Mouse (Mus musculus) hindbrain, embryonic 13.5 days (tissue): ENCODE data around the gene Bptf. TPM values are rescaled to one million over a fixed set of nuclear protein-coding genes. Genes with fewer than 3 reads are reported as not detected.
"Not testable (repeated sequence)": the region's sequence is repeated elsewhere in the genome, so short reads cannot be mapped to it uniquely, and the experiment has no call there.

Experiments
- ATAC-seq: fragments of 200-750 bp; cut with Nextera tagmentation; 2 replicates; pipeline ENCODE4 v1.8.0; 2017; ENCODE audit warnings: moderate TSS enrichment; ENCODE audit not compliant: low FRiP score
- H3K27ac ChIP-seq: fragments of 300-500 bp; sonication (generic); 2 replicates; pipeline ENCODE4 v1.5.1; 2015; ENCODE audit warnings: inconsistent platforms, mild to moderate bottlenecking, moderate library complexity
- H3K27me3 ChIP-seq: fragments of 300-500 bp; sonication (generic); 2 replicates; pipeline ENCODE4 v1.6.1; 2015; ENCODE audit warnings: mild to moderate bottlenecking, inconsistent platforms
- H3K36me3 ChIP-seq: fragments of 300-500 bp; sonication (generic); 2 replicates; pipeline ENCODE4 v1.6.1; 2015; ENCODE audit warnings: mild to moderate bottlenecking, inconsistent platforms
- H3K4me1 ChIP-seq: fragments of 300-500 bp; sonication (generic); replicated peaks from 2 replicates; pipeline ENCODE4 v1.6.1; 2015; ENCODE audit warnings: inconsistent platforms
- H3K4me2 ChIP-seq: fragments of 300-500 bp; sonication (generic); 2 replicates; pipeline ENCODE4 v1.6.1; 2015; ENCODE audit warnings: inconsistent platforms, mild to moderate bottlenecking, moderate library complexity
- H3K4me3 ChIP-seq: fragments of 300-500 bp; sonication (generic); 2 replicates; pipeline ENCODE4 v1.5.1; 2015; ENCODE audit warnings: mild to moderate bottlenecking, inconsistent platforms
- H3K9ac ChIP-seq: fragments of 300-500 bp; sonication (generic); 2 replicates; pipeline ENCODE4 v1.6.1; 2015; ENCODE audit warnings: mild to moderate bottlenecking, inconsistent platforms
- H3K9me3 ChIP-seq: fragments of 300-500 bp; sonication (generic); 2 replicates; pipeline ENCODE4 v1.6.1; 2016; ENCODE audit warnings: inconsistent platforms
- WGBS: fragments of 180-500 bp; shearing (Covaris S2); methylation state at CpG from one replicate; pipeline ENCODE4 v1.1.7; 2015; 5-methylcytosine and 5-hydroxymethylcytosine counted together
- polyA plus RNA-seq: library from polyadenylated mRNA; unstranded; fragments of >200 nt; fragmentation: Nextera tagmentation; extraction: Ambion mirVana; gene quantifications from 2 replicates; pipeline ENCODE4 v1.2.1, GENCODE M21; 2015

Bptf gene
- polyA plus RNA-seq, 1 experiment from 2014 or later: 34.0 TPM

- Histone ChIP-seq H3K4me2 (peak overlapping the region; percentile 60), H3K4me3 (peak overlapping the region; percentile 61), H3K36me3 (no peaks in the 10 kb centered on the region), H3K27me3 (no peaks in the 10 kb centered on the region), H3K9me3 (no peaks in the 10 kb centered on the region), H3K27ac (peak overlapping the region; percentile 94), H3K9ac (peak overlapping the region; percentile 82), H3K4me1 (peaks cover 9% of the 10 kb centered on the region)
- 42% methylated on average over 18 of the region's 18 CpGs for WGBS
- ATAC-seq: no peak
Observed at GRCm38 (mm10) chr11:107011669-107012323, 120.1 kb downstream of the Bptf start.

- Histone ChIP-seq H3K36me3 (no peaks in the 10 kb centered on the region), H3K27me3 (no peaks in the 10 kb centered on the region), H3K27ac (no peak overlapping the region), H3K4me3 (no peak overlapping the region), H3K9me3 (no peaks in the 10 kb centered on the region), H3K4me1 (peaks cover 9% of the 10 kb centered on the region), H3K9ac (peak overlapping the region; percentile 82; the same call in 1 of the 2 replicates), H3K4me2 (no peak overlapping the region)
- WGBS: 76% methylated on average over 7 of the region's 7 CpGs
- ATAC-seq: no peak
Observed at GRCm38 (mm10) chr11:107011171-107011570, 120.8 kb downstream of the Bptf start.

GRCm38 (mm10) chr11:107010447-107010846 lies 121.5 kb downstream of the Bptf start:
- H3K4me2 ChIP-seq: no peak overlapping the region
- H3K27ac ChIP-seq: no peak overlapping the region
- H3K27me3 ChIP-seq: no peaks in the 10 kb centered on the region
- WGBS: 94% methylated on average over 3 of the region's 3 CpGs
- peaks cover 9% of the 10 kb centered on the region for H3K4me1 ChIP-seq
- no peak overlapping the region for H3K9ac ChIP-seq
- H3K9me3 ChIP-seq: no peaks in the 10 kb centered on the region
- H3K4me3 ChIP-seq: no peak overlapping the region
- no peak for ATAC-seq
- H3K36me3 ChIP-seq: no peaks in the 10 kb centered on the region

- H3K9ac ChIP-seq: no peak overlapping the region
- H3K4me3 ChIP-seq: no peak overlapping the region
- no peak for ATAC-seq
- H3K27ac ChIP-seq: no peak overlapping the region
- no peaks in the 10 kb centered on the region for H3K9me3 ChIP-seq
- 91% methylated on average over 1 of the region's 1 CpGs for WGBS
- no peaks in the 10 kb centered on the region for H3K36me3 ChIP-seq
- no peak overlapping the region for H3K4me2 ChIP-seq
- no peaks in the 10 kb centered on the region for H3K27me3 ChIP-seq
- H3K4me1 ChIP-seq: no peaks in the 10 kb centered on the region
Observed at GRCm38 (mm10) chr11:107005538-107005937, 126.4 kb downstream of the Bptf start.

GRCm38 (mm10) chr11:107001760-107002675 lies 129.9 kb downstream of the Bptf start:
- Histone ChIP-seq H3K4me1 (peaks cover 15% of the 10 kb centered on the region), H3K27me3 (no peaks in the 10 kb centered on the region), H3K9ac (no peak overlapping the region), H3K36me3 (0 out of 2 replicates have a peak, but pooled peaks cover 3% of the 10 kb centered on the region), H3K4me3 (no peak overlapping the region), H3K27ac (no peak overlapping the region), H3K9me3 (no peaks in the 10 kb centered on the region), H3K4me2 (no peak overlapping the region)
- no peak for ATAC-seq
- 43% methylated on average over 8 of the region's 8 CpGs for WGBS

GRCm38 (mm10) chr11:106999949-107000513 lies 131.9 kb downstream of the Bptf start:
- ATAC-seq: no peak

GRCm38 (mm10) chr11:106999151-106999948 lies 132.6 kb downstream of the Bptf start, which contains the start of gene Kpna2:
Gene Kpna2, minus strand, starts transcription at chr11:106999541.
- no peaks in the 10 kb centered on the region for H3K9me3 ChIP-seq
- peak; percentile 95 for ATAC-seq
- WGBS: under 1% methylated on average over 61 of the region's 62 CpGs

More at GRCm38 (mm10) chr11:106999949-107000513, 131.9 kb downstream of the Bptf start:
- WGBS: 83% methylated on average over 9 of the region's 9 CpGs
- peaks cover 19% of the 10 kb centered on the region for H3K4me1 ChIP-seq
- no peaks in the 10 kb centered on the region for H3K9me3 ChIP-seq
- H3K4me3 ChIP-seq: peak overlapping the region; percentile 97
- H3K27ac ChIP-seq: peak overlapping the region; percentile 90
- H3K36me3 ChIP-seq: peaks cover 22% of the 10 kb centered on the region
- peak overlapping the region; percentile 56 for H3K4me2 ChIP-seq
- H3K27me3 ChIP-seq: no peaks in the 10 kb centered on the region
- peak overlapping the region; percentile 69 for H3K9ac ChIP-seq

GRCm38 (mm10) chr11:106998651-106999150 lies 133.2 kb downstream of the Bptf start:
- Histone ChIP-seq H3K4me3 (peak overlapping the region; percentile 97), H3K4me2 (peak overlapping the region; percentile 76), H3K27ac (peak overlapping the region; percentile 88), H3K36me3 (peaks cover 34% of the 10 kb centered on the region), H3K27me3 (no peaks in the 10 kb centered on the region), H3K4me1 (peaks cover 19% of the 10 kb centered on the region), H3K9ac (peak overlapping the region; percentile 83), H3K9me3 (no peaks in the 10 kb centered on the region)
- WGBS: under 1% methylated on average over 25 of the region's 26 CpGs
- peak; percentile 52 for ATAC-seq

More at GRCm38 (mm10) chr11:106999151-106999948, 132.6 kb downstream of the Bptf start, which contains the start of gene Kpna2:
- H3K4me2 ChIP-seq: peak within 1 kb of the TSS; percentile 76
- peak within 1 kb of the TSS; percentile 97 for H3K4me3 ChIP-seq
- H3K27me3 ChIP-seq: no peaks in the 10 kb centered on the region
- peak within 1 kb of the TSS; percentile 83 for H3K9ac ChIP-seq
- H3K4me1 ChIP-seq: peaks cover 19% of the 10 kb centered on the region
- H3K36me3 ChIP-seq: peaks cover 29% of the 10 kb centered on the region
- peak within 1 kb of the TSS; percentile 90 for H3K27ac ChIP-seq

- no peaks in the 10 kb centered on the region for H3K27me3 ChIP-seq
- H3K4me1 ChIP-seq: peaks cover 19% of the 10 kb centered on the region
- H3K4me3 ChIP-seq: peak overlapping the region; percentile 97
- H3K9ac ChIP-seq: peak overlapping the region; percentile 83
- 8% methylated on average over 5 of the region's 5 CpGs for WGBS
- peaks cover 39% of the 10 kb centered on the region for H3K36me3 ChIP-seq
- ATAC-seq: no peak
- peak overlapping the region; percentile 88 for H3K27ac ChIP-seq
- H3K9me3 ChIP-seq: no peaks in the 10 kb centered on the region
- H3K4me2 ChIP-seq: peak overlapping the region; percentile 76
Observed at GRCm38 (mm10) chr11:106997976-106998375, 134.0 kb downstream of the Bptf start.

- H3K9ac ChIP-seq, ATAC-seq, H3K4me3 ChIP-seq, H3K4me2 ChIP-seq, H3K9me3 ChIP-seq, H3K27me3 ChIP-seq, H3K27ac ChIP-seq: not testable (repeated sequence)
- 95% methylated on average over 7 of the region's 7 CpGs for WGBS
- Histone ChIP-seq H3K36me3 (peaks cover 49% of the 10 kb centered on the region), H3K4me1 (peaks cover 19% of the 10 kb centered on the region)
Observed at GRCm38 (mm10) chr11:106996492-106996891, 135.4 kb downstream of the Bptf start.
